10 mouse cellular contexts compared by ENCODE assay signal in the genomic region with DNA sequence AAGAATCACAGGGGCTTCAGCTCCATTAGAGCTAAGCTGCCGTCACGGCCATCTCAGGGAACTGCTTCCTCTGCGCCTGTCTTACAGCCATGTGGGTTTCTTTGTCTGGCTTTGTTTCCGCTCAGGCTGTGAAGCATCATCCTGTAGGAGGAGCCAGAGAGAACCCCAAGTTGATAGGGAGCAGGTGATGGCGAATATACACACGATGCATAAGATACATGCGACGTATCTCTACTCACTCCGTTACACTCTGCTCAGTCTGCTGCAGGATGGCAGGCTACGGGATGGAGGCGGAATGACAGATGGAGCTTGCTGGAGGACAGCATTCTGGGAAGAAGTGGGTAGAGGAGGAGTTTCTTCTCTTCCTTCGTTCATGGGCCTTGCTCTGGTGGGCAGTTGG. TPM values are rescaled to one million over a fixed set of nuclear protein-coding genes. Genes with fewer than 3 reads are reported as not detected.
A peak's percentile ranks its signal among the peaks of the same experiment; 100 is the strongest.
DNase-seq lines count a peak whose midpoint lies in the region; ATAC-seq and TF ChIP-seq lines count a peak whose summit lies in the region.
"Had no signal": no experiment of that assay in that cellular context is flagged by ENCODE, and none has a peak within 500 bp of the region (broad histone marks: within the 10 kb centered on the region; RNA-seq: fewer than 3 reads in every experiment).

No protein-coding gene starts in this region.

- H3K27ac ChIP-seq in stomach, postnatal 0 days (replicated peaks) = no peak overlapping the region
- H3K27ac ChIP-seq in gastrocnemius, adult 2 months = no peak overlapping the region
- H3K27ac ChIP-seq: heart, embryonic 13.5 days; liver, embryonic 13.5 days had no signal

- no peak for ATAC-seq in stomach, postnatal 0 days (ENCODE audit: low FRiP score, low TSS enrichment)

- no peak overlapping the region for H3K4me2 ChIP-seq in stomach, postnatal 0 days (replicated peaks; ENCODE audit: low read depth)
- H3K4me2 ChIP-seq: heart, embryonic 13.5 days; liver, embryonic 13.5 days had no signal

- DNase-seq in layer of hippocampus, adult 18-20 months (ENCODE audit: low spot score in 2 of 2) = peak; percentile 77 to 86
- DNase-seq in layer of hippocampus, postnatal 25 days (ENCODE audit: extremely low spot score in 1 of 2, low spot score in 1 of 2) = no peak
- peak; percentile 84 for DNase-seq in brain, adult 2 months (ENCODE audit: low read depth, low spot score)
- DNase-seq in layer of hippocampus, postnatal 36 days = peak; percentile 67 to 76
- no peak for DNase-seq in stomach, postnatal 0 days (ENCODE audit: low spot score)
- no peak for DNase-seq in gastrocnemius, adult 2 months
- no peak for DNase-seq in heart, postnatal 14 days
- DNase-seq in lung, postnatal 36 days = no peak
- DNase-seq: liver, embryonic 13.5 days had no signal

- no peaks in the 10 kb centered on the region for H3K36me3 ChIP-seq in stomach, postnatal 0 days (ENCODE audit: control insufficient read depth, insufficient read depth, low read length)
- H3K36me3 ChIP-seq: heart, embryonic 13.5 days; liver, embryonic 13.5 days had no signal

- no peak overlapping the region for H3K9ac ChIP-seq in stomach, postnatal 0 days (ENCODE audit: low read length)
- H3K9ac ChIP-seq: heart, embryonic 13.5 days; liver, embryonic 13.5 days had no signal

- H3K4me1 ChIP-seq in stomach, postnatal 0 days (replicated peaks; ENCODE audit: control insufficient read depth, insufficient read depth) = no peaks in the 10 kb centered on the region

- peak; percentile 38; the same call in 1 of the 2 replicates for TF ChIP-seq CTCF in stomach, postnatal 0 days (IDR thresholded peaks at IDR 0.05; ENCODE audit: low read depth)
- no peak for TF ChIP-seq CTCF in gastrocnemius, adult 2 months (IDR thresholded peaks at IDR 0.05)

- no peaks in the 10 kb centered on the region for H3K27me3 ChIP-seq in stomach, postnatal 0 days (ENCODE audit: control insufficient read depth, insufficient read depth, low read length)
- H3K27me3 ChIP-seq: heart, embryonic 13.5 days; liver, embryonic 13.5 days had no signal

- no peaks in the 10 kb centered on the region for H3K9me3 ChIP-seq in stomach, postnatal 0 days (ENCODE audit: control insufficient read depth, low read length)
- H3K9me3 ChIP-seq: heart, embryonic 13.5 days; liver, embryonic 13.5 days had no signal

- TF ChIP-seq EP300 in stomach, postnatal 0 days (optimal IDR thresholded peaks at IDR 0.05) = no peak

- WGBS in stomach, postnatal 0 days = 73% methylated on average over 12 of the region's 12 CpGs

- intact Hi-C loops in gastrocnemius, adult 2 months (cut with DNase I) = no loop called here
- intact Hi-C loops in heart, postnatal 14 days (cut with DNase I) = no loop called here

- no peak overlapping the region for H3K4me3 ChIP-seq in stomach, postnatal 0 days (ENCODE audit: low read depth, low read length)
- no peak overlapping the region for H3K4me3 ChIP-seq in gastrocnemius, adult 2 months
- H3K4me3 ChIP-seq: heart, embryonic 13.5 days; liver, embryonic 13.5 days had no signal

RNA-seq across cellular contexts. Expression of gene Zfp706, which starts 37.9 kb away (rescaled TPM):
- total RNA-seq in layer of hippocampus, adult 18-20 months (2021) = 100 to 1,000 TPM; 286 to 290 TPM
- 100 to 1,000 TPM; 290 to 309 TPM for total RNA-seq in layer of hippocampus, postnatal 25 days (2021)
- 100 to 1,000 TPM; 262 to 279 TPM for total RNA-seq in layer of hippocampus, postnatal 36 days (2021)
- polyA plus RNA-seq in stomach, postnatal 0 days (2015; fragmentation: Nextera tagmentation; extraction: Ambion mirVana) = 868 and 874 TPM in 2 replicates
- total RNA-seq in gastrocnemius, adult 2 months (2021) = 100 to 1,000 TPM; 109 to 129 TPM
- 100 to 1,000 TPM; 194 to 211 TPM for total RNA-seq in heart, postnatal 14 days (2021)

Comparison
In these comparisons a context has a peak if more than half of its experiments do, and no peak if none do; other contexts are left out.
1. DNase-seq: peak in layer of hippocampus, adult 18-20 months (2 of 2), brain, adult 2 months (single experiment) and layer of hippocampus, postnatal 36 days (2 of 2); none in layer of hippocampus, postnatal 25 days (0 of 2), stomach, postnatal 0 days (single experiment), gastrocnemius, adult 2 months (single experiment), heart, postnatal 14 days (0 of 2) and lung, postnatal 36 days (single experiment).